7 mouse cellular contexts compared by ENCODE assay signal in genomic region chr8:15221211-15221912, GRCm38 (mm10).
DNase-seq lines count a peak whose midpoint lies in the region; ATAC-seq and TF ChIP-seq lines count a peak whose summit lies in the region.

No protein-coding gene starts in this region.

- H3K36me3 ChIP-seq in spleen, adult 2 months (ENCODE audit: control insufficient read depth, insufficient read depth, low read length) = no peaks in the 10 kb centered on the region
- H3K36me3 ChIP-seq in forebrain, embryonic 13.5 days (ENCODE audit: poor library complexity, severe bottlenecking) = no peaks in the 10 kb centered on the region
- H3K36me3 ChIP-seq in midbrain, embryonic 11.5 days (ENCODE audit: control insufficient read depth, insufficient read depth, low read length) = no peaks in the 10 kb centered on the region
- no peaks in the 10 kb centered on the region for H3K36me3 ChIP-seq in small intestine, adult 2 months (ENCODE audit: control insufficient read depth, insufficient read depth, low read length)

- 0 out of 2 replicates have a peak, but pooled peaks have one; percentile 5 for TF ChIP-seq CTCF in spleen, adult 2 months (IDR thresholded peaks at IDR 0.05; ENCODE audit: extremely low read depth, insufficient read depth, insufficient read length, insufficient replicate concordance)
- peak; percentile 52; the same call in 1 of the 2 replicates for TF ChIP-seq CTCF in small intestine, adult 2 months (IDR thresholded peaks at IDR 0.05; ENCODE audit: extremely low read depth, insufficient read length, insufficient replicate concordance, low read depth, low read length)

- no peak for TF ChIP-seq POLR2A in spleen, adult 2 months (IDR thresholded peaks at IDR 0.05; ENCODE audit: low read depth, low read length)
- no peak for TF ChIP-seq POLR2A in small intestine, adult 2 months (IDR thresholded peaks at IDR 0.05; ENCODE audit: low read depth, low read length)

- peak; percentile 62 for ATAC-seq in forebrain, embryonic 13.5 days
- ATAC-seq in midbrain, embryonic 11.5 days (ENCODE audit: low FRiP score) = peak; percentile 33; the same call in 1 of the 2 replicates

- peak in 1 of 2 experiments; percentile 6 for DNase-seq in spleen, adult 2 months (ENCODE audit: low read depth in 1 of 2, low spot score in 2 of 2)
- DNase-seq in spleen, adult 12 weeks (ENCODE audit: low spot score) = no peak
- peak; percentile 56 for DNase-seq in brain, embryonic 18.5 days (ENCODE audit: low read depth, low spot score)
- DNase-seq in kidney, postnatal 4 days = peak; percentile 83 to 86
- DNase-seq in midbrain, embryonic 11.5 days (ENCODE audit: low spot score, missing footprints) = peak; percentile 97

- H3K9ac ChIP-seq in forebrain, embryonic 13.5 days = no peak overlapping the region
- H3K9ac ChIP-seq in midbrain, embryonic 11.5 days (ENCODE audit: low read length) = no peak overlapping the region

- no peak overlapping the region for H3K4me2 ChIP-seq in forebrain, embryonic 13.5 days
- H3K4me2 ChIP-seq in midbrain, embryonic 11.5 days = no peak overlapping the region

- no peaks in the 10 kb centered on the region for H3K4me1 ChIP-seq in spleen, adult 2 months (ENCODE audit: control insufficient read depth, insufficient read depth, insufficient read length)
- no peaks in the 10 kb centered on the region for H3K4me1 ChIP-seq in forebrain, embryonic 13.5 days
- H3K4me1 ChIP-seq in midbrain, embryonic 11.5 days (ENCODE audit: control insufficient read depth, insufficient read depth, low read length) = no peaks in the 10 kb centered on the region
- H3K4me1 ChIP-seq in small intestine, adult 2 months (ENCODE audit: control insufficient read depth, insufficient read depth, insufficient read length, low read length) = no peaks in the 10 kb centered on the region

- 45% methylated on average over 13 of the region's 13 CpGs for WGBS in spleen, adult 2 months
- WGBS in forebrain, embryonic 13.5 days = 40% methylated on average over 13 of the region's 13 CpGs
- WGBS in midbrain, embryonic 11.5 days = 45% methylated on average over 13 of the region's 13 CpGs
- 41% methylated on average over 13 of the region's 13 CpGs for WGBS in small intestine, adult 2 months

- no peaks in the 10 kb centered on the region for H3K9me3 ChIP-seq in forebrain, embryonic 13.5 days (replicated peaks)
- H3K9me3 ChIP-seq in midbrain, embryonic 11.5 days (ENCODE audit: control insufficient read depth, low read length) = no peaks in the 10 kb centered on the region

- no peak overlapping the region for H3K4me3 ChIP-seq in spleen, adult 2 months (ENCODE audit: extremely low read depth, insufficient read depth, insufficient read length)
- H3K4me3 ChIP-seq in forebrain, embryonic 13.5 days = no peak overlapping the region
- no peak overlapping the region for H3K4me3 ChIP-seq in midbrain, embryonic 11.5 days (ENCODE audit: low read depth, low read length)
- H3K4me3 ChIP-seq in small intestine, adult 2 months (ENCODE audit: low read depth, low read length) = no peak overlapping the region

- no peak overlapping the region for H3K27ac ChIP-seq in spleen, adult 2 months (ENCODE audit: insufficient read depth, low read length)
- H3K27ac ChIP-seq in forebrain, embryonic 13.5 days = no peak overlapping the region
- H3K27ac ChIP-seq in midbrain, embryonic 11.5 days (ENCODE audit: low read depth, low read length) = no peak overlapping the region
- H3K27ac ChIP-seq in small intestine, adult 2 months (ENCODE audit: insufficient read depth, low read depth, low read length) = no peak overlapping the region

- no peaks in the 10 kb centered on the region for H3K27me3 ChIP-seq in spleen, adult 2 months (ENCODE audit: control insufficient read depth, insufficient read depth, low read length)
- H3K27me3 ChIP-seq in forebrain, embryonic 13.5 days = no peaks in the 10 kb centered on the region
- no peaks in the 10 kb centered on the region for H3K27me3 ChIP-seq in midbrain, embryonic 11.5 days (ENCODE audit: control insufficient read depth, insufficient read depth, low read length)
- H3K27me3 ChIP-seq in small intestine, adult 2 months (ENCODE audit: control insufficient read depth, insufficient read depth, low read length) = no peaks in the 10 kb centered on the region
